Mouse (Mus musculus): ENCODE data around the gene Btg2. TPM values are rescaled to one million over a fixed set of nuclear protein-coding genes. Genes with fewer than 3 reads are reported as not detected.

Gene Btg2
- polyA plus RNA-seq, 1 experiment from 2014 or later, result 41.0 TPM

DNA sequence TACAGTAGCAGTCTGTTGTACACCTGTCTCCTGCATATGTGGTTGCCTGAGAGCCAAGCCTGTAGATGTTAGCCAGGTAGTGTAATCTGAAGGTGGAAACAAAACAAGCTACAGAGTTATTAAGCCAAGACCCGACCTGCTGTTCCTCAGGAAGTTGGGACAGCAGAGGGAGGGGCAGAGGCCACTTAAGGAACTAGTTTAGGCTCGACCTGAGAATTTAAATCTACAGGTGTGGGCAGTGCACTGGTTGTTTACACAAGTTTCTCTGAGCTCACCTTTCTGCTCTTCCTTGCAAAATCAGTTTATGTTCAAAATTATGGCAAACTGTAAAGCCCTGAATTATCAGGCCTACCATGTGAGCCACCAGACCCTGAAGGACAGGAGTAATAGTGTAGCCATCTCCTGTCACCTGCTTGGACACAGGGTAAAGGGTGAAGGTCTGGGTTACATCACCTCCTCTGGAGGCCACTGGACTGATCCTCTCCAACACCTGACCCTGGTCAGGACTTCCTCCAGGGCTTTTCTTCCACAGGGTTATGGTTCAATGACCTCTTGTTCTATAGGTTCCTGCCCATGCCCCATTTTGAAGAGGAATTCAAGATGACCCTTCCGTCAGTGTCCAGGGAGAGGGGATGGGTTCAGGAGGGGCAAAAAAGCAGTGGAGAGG, 27.0 kb upstream of the Btg2 start:
- Histone ChIP-seq H3K4me2 (replicated peaks) (no peak overlapping the region), H3K36me3 (no peaks in the 10 kb centered on the region), H3K27ac (no peak overlapping the region), H3K27me3 (replicated peaks) (no peaks in the 10 kb centered on the region), H3K4me1 (replicated peaks) (no peaks in the 10 kb centered on the region), H3K9me3 (no peaks in the 10 kb centered on the region), H3K9ac (no peak overlapping the region), H3K4me3 (replicated peaks) (no peak overlapping the region)
- ATAC-seq, result peak; percentile 14; the same call in 1 of the 2 replicates
- WGBS, result 45% methylated on average over 3 of the region's 3 CpGs

DNA sequence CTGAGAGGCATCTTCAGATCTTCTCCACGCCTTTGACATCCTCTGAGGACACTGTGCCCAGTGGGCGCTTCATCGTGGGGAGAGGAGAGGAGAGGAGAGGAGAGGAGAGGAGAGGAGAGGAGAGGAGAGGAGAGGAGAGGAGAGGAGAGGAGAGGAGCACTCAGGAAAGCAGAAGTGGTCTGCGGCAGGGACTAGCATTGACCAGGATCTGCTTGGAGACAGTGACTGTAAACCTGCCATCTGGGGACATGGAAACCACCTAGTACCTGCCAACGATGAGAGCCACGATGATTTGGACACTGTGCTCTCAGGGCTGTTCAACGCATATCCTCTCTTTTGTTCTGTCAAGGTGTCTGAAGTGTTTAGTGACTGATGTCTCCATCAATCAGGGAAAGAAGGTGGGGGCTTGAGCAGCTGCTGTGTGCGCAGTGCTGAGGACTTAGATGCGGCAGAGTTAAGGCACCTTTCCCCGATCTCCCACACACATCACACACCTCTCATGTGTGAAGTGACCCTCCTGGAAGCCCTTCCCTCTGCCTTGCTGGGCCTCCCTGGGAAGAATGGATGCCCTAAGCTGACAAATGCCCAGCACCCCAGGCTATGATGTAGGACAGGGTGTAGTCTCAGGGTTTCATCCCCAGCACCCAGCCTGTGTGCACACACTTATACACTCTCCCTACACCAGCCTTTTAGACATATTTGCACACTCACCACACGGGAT, 26.3 kb upstream of the Btg2 start:
- WGBS, result 81% methylated on average over 9 of the region's 11 CpGs

DNA sequence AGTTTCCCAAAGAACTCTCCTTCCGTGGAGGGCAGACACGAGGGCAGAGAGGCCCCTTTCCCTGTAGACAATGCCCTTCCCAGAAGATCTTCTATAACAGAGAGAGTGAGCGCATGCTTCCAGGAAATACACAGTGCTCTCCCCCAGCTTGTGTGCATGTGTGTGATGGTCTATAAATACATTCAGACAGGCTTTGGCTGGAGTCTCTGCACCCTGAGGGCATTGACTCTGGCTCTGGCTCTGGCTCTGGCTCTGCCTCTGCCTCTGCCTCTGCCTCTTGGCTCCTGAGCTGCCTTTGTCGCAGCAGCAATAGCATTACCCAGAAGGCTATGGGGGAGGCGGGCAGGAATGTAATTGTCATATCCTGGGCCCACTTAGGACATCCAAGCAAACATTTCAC, 24.9 kb upstream of the Btg2 start:
- no peaks in the 10 kb centered on the region for H3K27me3 ChIP-seq (replicated peaks)
- no peak for ATAC-seq
- 68% methylated on average over 5 of the region's 5 CpGs for WGBS
- no peak overlapping the region for H3K4me2 ChIP-seq (replicated peaks)
- H3K4me1 ChIP-seq (replicated peaks), result peaks cover 9% of the 10 kb centered on the region
- H3K4me3 ChIP-seq (replicated peaks), result no peak overlapping the region
- H3K9ac ChIP-seq, result no peak overlapping the region
- no peaks in the 10 kb centered on the region for H3K36me3 ChIP-seq
- no peaks in the 10 kb centered on the region for H3K9me3 ChIP-seq
- H3K27ac ChIP-seq, result 0 out of 2 replicates have a peak overlapping the region, but pooled peaks have one; percentile 9

More for the DNA sequence above, 26.3 kb upstream of the Btg2 start:
- ATAC-seq, result peak; percentile 6; the same call in 1 of the 2 replicates
- Histone ChIP-seq H3K27me3 (replicated peaks) (no peaks in the 10 kb centered on the region), H3K9me3 (no peaks in the 10 kb centered on the region), H3K27ac (no peak overlapping the region), H3K9ac (no peak overlapping the region), H3K4me1 (replicated peaks) (no peaks in the 10 kb centered on the region), H3K4me2 (replicated peaks) (no peak overlapping the region), H3K36me3 (no peaks in the 10 kb centered on the region), H3K4me3 (replicated peaks) (no peak overlapping the region)

DNA sequence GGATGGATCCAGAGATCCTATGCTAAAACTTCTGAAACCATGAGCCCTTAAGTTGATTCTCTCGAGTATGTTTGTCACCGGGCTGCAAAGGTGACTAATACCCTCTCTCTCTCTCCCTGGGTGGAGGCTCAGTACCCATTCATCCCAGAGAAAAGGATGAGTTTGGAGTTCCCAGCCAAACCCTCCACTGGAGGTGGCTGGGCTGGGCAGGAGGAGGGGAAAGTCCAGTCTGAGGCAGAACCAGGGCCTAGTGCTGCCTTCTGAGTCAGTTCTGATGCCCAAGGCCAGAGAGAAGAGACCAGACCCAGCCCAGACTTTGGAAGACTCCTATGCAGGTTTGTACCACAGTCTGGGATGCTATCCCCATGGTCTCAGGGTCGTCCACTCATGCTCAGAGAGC, 22.7 kb upstream of the Btg2 start:
- no peak overlapping the region for H3K4me3 ChIP-seq (replicated peaks)
- H3K4me2 ChIP-seq (replicated peaks), result no peak overlapping the region
- H3K9me3 ChIP-seq, result no peaks in the 10 kb centered on the region
- no peak for ATAC-seq
- H3K27me3 ChIP-seq (replicated peaks), result no peaks in the 10 kb centered on the region
- peaks cover 29% of the 10 kb centered on the region for H3K4me1 ChIP-seq (replicated peaks)
- no peaks in the 10 kb centered on the region for H3K36me3 ChIP-seq
- 78% methylated on average over 3 of the region's 3 CpGs for WGBS
- H3K27ac ChIP-seq, result no peak overlapping the region
- H3K9ac ChIP-seq, result no peak overlapping the region

DNA sequence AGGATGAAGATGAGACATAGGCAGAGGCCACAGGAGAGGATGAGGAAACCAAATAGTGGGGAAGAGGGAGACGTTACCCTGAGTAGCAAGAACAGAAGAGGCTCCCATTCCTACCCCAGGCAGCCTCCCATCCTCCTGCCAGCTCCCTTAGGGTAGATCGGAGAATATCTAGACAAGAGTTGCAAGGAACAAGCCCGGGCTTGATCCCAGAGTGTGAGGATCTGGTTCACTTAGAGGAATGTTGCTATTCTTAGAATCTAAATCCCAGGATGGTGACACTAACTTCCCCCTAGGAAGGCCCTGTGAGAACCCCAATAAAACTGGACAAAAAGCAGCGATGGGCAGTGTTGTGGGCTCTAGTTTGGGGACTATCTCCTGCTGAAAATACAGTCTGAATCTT, 22.0 kb upstream of the Btg2 start:
- H3K4me1 ChIP-seq (replicated peaks), result peaks cover 34% of the 10 kb centered on the region
- H3K4me2 ChIP-seq (replicated peaks), result no peak overlapping the region
- WGBS, result 84% methylated on average over 4 of the region's 4 CpGs
- ATAC-seq, result no peak
- no peaks in the 10 kb centered on the region for H3K27me3 ChIP-seq (replicated peaks)
- H3K9me3 ChIP-seq, result no peaks in the 10 kb centered on the region
- no peak overlapping the region for H3K4me3 ChIP-seq (replicated peaks)
- H3K36me3 ChIP-seq, result no peaks in the 10 kb centered on the region
- no peak overlapping the region for H3K27ac ChIP-seq
- H3K9ac ChIP-seq, result no peak overlapping the region

DNA sequence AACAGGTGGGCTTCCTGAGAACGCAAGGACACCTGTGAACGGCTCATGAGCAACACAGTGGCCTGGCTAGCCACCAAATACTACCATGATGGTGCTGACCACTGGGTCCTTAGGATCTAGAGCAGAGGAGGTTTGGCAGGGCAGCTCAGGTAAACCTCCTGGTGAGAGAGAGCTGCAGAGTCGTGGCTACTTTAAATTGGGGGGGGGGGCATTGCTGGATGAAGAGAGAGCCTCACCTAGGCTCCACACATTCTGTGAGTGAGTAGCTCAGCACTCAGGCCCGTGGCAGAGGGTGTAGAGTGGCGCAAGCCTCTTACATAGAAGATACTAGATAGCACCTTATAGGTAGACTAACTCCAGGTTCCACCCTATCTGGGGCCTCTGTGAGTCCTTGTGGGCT, 21.5 kb upstream of the Btg2 start:
- H3K4me1 ChIP-seq (replicated peaks), result peaks cover 40% of the 10 kb centered on the region
- H3K9ac ChIP-seq, result no peak overlapping the region
- 83% methylated on average over 5 of the region's 5 CpGs for WGBS

DNA sequence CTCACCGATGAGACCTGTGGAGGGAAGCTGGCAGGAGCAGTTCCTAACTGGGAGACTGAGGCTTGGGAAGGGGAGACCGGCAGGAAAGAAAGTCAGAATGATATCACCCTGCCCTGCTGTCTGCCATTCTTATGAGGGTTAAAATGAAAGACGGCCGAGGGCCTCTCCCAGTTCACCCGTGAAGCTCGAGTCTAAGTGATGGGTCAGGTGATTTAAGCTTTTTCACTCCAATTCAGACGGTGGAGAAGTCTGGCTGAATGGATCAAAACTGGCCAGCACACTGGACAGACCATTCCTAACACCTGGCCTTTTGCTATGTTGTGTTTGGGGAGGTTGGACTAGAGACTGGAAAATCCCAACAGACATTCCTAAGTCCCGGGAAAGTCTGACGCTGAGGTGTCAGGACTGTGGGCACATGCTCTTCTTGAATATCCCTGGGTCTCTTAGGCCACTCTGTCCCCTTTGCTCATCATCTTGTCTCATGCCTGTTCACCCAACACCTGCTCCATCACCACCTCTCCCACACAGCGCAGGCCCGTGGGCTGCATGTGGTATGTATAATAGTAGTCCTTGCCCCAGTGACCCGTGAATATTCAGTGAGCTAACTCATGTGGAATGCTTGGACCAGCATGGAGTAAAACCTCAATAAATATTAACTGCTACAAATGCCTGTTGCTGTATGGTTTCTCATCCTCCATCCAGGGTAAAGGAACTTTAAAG, 20.8 kb upstream of the Btg2 start:
- Histone ChIP-seq H3K36me3 (no peaks in the 10 kb centered on the region), H3K9ac (peak overlapping the region; percentile 31; the same call in 1 of the 2 replicates), H3K27ac (peak overlapping the region; percentile 93), H3K27me3 (replicated peaks) (no peaks in the 10 kb centered on the region), H3K4me3 (replicated peaks) (peak overlapping the region; percentile 34), H3K9me3 (no peaks in the 10 kb centered on the region), H3K4me1 (replicated peaks) (peaks cover 45% of the 10 kb centered on the region), H3K4me2 (replicated peaks) (peak overlapping the region; percentile 66)
- 18% methylated on average over 12 of the region's 12 CpGs for WGBS
- no peak for ATAC-seq

More for the DNA sequence above, 21.5 kb upstream of the Btg2 start:
- no peak overlapping the region for H3K4me3 ChIP-seq (replicated peaks)
- H3K27me3 ChIP-seq (replicated peaks), result no peaks in the 10 kb centered on the region
- no peaks in the 10 kb centered on the region for H3K36me3 ChIP-seq
- H3K4me2 ChIP-seq (replicated peaks), result no peak overlapping the region
- ATAC-seq, result no peak
- no peaks in the 10 kb centered on the region for H3K9me3 ChIP-seq
- no peak overlapping the region for H3K27ac ChIP-seq

DNA sequence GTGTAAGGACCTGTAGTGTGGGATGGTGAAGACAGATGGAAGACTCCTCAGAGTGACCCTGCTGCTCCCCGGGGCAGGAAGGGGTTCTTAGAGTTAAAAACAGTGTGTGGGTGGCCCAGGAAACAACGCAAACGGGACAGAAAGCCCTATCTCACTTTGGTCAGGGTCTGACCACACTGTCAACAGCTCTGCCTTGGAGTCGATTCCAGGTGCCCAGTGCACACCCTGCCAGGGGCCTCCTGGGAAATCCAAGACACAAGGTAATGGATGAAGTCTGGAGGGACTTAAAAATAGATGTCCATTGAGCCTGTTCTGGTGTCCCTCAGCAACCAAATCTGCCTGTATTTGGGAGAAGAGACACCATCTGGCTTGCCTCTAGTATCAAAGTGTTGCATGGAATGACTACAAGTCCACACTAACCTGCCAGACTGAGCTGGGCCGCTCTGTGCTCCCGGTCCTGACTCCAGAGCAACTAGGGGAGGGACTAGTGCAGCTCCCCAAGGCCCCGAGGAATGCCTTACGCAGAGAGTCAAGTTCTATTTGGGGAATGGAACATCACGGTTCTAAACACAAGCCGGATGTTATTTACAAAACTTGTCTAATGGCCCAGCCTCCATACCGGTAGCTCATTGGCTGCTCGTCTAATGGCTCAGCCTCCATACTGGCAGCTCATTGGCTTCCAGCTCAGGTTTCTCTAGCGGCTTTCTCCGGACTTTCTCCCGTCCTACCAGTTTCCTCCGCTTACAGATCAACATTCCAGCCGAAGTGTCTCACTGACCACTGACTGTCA, 20.0 kb upstream of the Btg2 start:
- no peaks in the 10 kb centered on the region for H3K36me3 ChIP-seq
- peak; percentile 91 for ATAC-seq
- peak overlapping the region; percentile 34 for H3K4me3 ChIP-seq (replicated peaks)
- H3K27ac ChIP-seq, result peak overlapping the region; percentile 93
- H3K9me3 ChIP-seq, result no peaks in the 10 kb centered on the region
- WGBS, result 1% methylated on average over 17 of the region's 17 CpGs
- H3K27me3 ChIP-seq (replicated peaks), result no peaks in the 10 kb centered on the region
- peaks cover 48% of the 10 kb centered on the region for H3K4me1 ChIP-seq (replicated peaks)
- peak overlapping the region; percentile 66 for H3K4me2 ChIP-seq (replicated peaks)
- H3K9ac ChIP-seq, result peak overlapping the region; percentile 35

DNA sequence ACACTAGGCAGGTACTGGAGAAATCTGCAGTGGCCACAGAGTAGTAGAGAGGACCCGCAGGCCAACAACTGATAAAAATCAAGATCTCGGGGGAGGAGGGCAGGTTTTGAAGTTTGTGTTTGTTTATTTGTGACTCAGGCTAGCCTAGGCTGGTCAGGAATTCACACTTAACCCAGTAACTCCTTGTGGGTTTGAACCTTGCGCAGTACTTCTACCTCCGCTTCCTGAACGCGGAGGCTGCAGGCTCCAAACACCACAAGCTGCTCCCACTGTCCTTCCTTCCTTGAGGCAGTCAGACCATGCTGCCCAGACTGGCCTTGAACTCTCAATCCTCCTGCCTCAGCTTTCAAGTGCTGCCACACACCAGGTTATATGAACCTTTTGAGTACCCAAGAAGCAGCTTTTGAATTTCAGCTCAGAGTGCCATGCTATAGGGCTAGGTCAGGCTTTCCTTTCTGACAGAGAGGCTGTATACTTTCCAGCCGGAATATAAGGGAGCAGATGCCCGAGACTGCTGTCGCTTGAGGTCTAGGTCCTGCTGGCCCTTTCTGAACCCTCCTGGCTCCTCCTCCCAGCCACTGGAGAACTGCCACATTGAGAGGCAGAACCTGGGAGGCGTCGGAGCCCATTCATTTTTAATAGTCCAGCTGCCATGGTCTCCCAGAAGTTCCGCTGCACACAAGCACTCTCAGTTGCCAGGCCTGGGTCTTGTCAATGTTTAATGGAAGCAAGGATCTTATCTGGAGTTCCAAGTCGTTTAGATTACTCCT, 19.2 kb upstream of the Btg2 start:
- no peaks in the 10 kb centered on the region for H3K36me3 ChIP-seq
- H3K9me3 ChIP-seq, result no peaks in the 10 kb centered on the region
- H3K4me2 ChIP-seq (replicated peaks), result peak overlapping the region; percentile 66
- peaks cover 56% of the 10 kb centered on the region for H3K4me1 ChIP-seq (replicated peaks)
- peak overlapping the region; percentile 34; the same call in 1 of the 2 replicates for H3K4me3 ChIP-seq (replicated peaks)
- WGBS, result 42% methylated on average over 13 of the region's 13 CpGs
- ATAC-seq, result peak; percentile 21
- H3K9ac ChIP-seq, result peak overlapping the region; percentile 35
- H3K27ac ChIP-seq, result peak overlapping the region; percentile 93
- H3K27me3 ChIP-seq (replicated peaks), result no peaks in the 10 kb centered on the region

DNA sequence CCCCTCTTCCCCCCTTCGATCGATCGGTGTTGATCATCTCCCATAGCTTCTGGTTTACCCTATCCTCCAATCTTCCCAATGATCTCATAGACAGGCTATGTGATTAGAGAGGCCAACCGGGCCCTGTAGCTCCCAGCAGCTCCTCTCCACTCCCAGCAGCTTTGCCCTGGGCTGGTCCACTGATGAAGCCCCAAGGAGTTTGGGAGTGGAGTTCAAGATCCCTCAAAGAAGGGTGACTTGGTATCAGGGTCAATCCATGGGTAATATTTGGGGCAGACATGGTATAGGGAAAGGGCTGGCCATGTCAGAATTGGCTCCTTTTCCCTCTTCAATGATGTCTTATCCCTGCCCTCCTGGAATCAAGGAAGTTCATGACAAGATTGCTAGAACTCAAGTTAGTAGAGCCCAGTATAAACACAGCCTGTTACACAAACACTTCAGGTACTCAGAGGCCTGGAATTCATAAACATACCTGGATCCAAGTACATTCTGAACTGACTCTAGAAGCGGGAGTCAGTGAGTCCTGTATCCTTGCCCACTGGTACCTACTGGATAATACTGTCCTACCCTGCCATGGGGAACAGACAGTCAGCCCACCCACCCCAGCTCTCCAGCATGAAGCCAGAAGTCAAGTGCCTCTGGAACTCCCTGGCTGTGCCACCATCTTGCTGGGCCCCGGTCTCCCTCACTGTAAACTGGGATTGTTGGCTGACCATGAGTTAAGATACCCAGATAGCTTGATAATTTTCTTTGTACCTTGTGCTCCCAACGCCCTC, 18.3 kb upstream of the Btg2 start:
- H3K4me3 ChIP-seq (replicated peaks), result no peak overlapping the region
- peaks cover 63% of the 10 kb centered on the region for H3K4me1 ChIP-seq (replicated peaks)
- H3K27me3 ChIP-seq (replicated peaks), result no peaks in the 10 kb centered on the region
- no peak overlapping the region for H3K4me2 ChIP-seq (replicated peaks)
- no peaks in the 10 kb centered on the region for H3K9me3 ChIP-seq
- 84% methylated on average over 7 of the region's 7 CpGs for WGBS
- peak overlapping the region; percentile 93 for H3K27ac ChIP-seq
- H3K9ac ChIP-seq, result no peak overlapping the region
- no peaks in the 10 kb centered on the region for H3K36me3 ChIP-seq
- ATAC-seq, result no peak

Measured in intestine, embryonic 15.5 days (tissue).